Mouse (Mus musculus) neural tube, embryonic 15.5 days (tissue): ENCODE measurements around the gene Mia. TPM values are rescaled to one million over a fixed set of nuclear protein-coding genes. Genes with fewer than 3 reads are reported as not detected.

ENCODE experiments used
- ATAC-seq: fragments of 200-750 bp; cut with Nextera tagmentation; 2 replicates; pipeline ENCODE4 v1.8.0; 2017; ENCODE audit warnings: mild to moderate bottlenecking, moderate TSS enrichment, moderate library complexity; ENCODE audit not compliant: low FRiP score
- H3K27ac ChIP-seq: fragments of 300-500 bp; sonication (generic); replicated peaks from 2 replicates; pipeline ENCODE4 v1.5.1; 2015; ENCODE audit warnings: mild to moderate bottlenecking, inconsistent platforms
- H3K27me3 ChIP-seq: fragments of 300-500 bp; sonication (generic); replicated peaks from 2 replicates; pipeline ENCODE4 v1.6.1; 2015; ENCODE audit warnings: inconsistent platforms
- H3K36me3 ChIP-seq: fragments of 300-500 bp; sonication (generic); 2 replicates; pipeline ENCODE4 v1.6.1; 2015; ENCODE audit warnings: inconsistent platforms
- H3K4me1 ChIP-seq: fragments of 300-500 bp; sonication (generic); 2 replicates; pipeline ENCODE4 v1.6.1; 2015; ENCODE audit warnings: inconsistent platforms
- H3K4me2 ChIP-seq: fragments of 300-500 bp; sonication (generic); 2 replicates; pipeline ENCODE4 v1.6.1; 2015; ENCODE audit warnings: inconsistent platforms, mild to moderate bottlenecking, moderate library complexity
- H3K4me3 ChIP-seq: fragments of 300-500 bp; sonication (generic); replicated peaks from 2 replicates; pipeline ENCODE4 v1.5.1; 2015; ENCODE audit warnings: mild to moderate bottlenecking, inconsistent platforms
- H3K9ac ChIP-seq: fragments of 300-500 bp; sonication (generic); replicated peaks from 2 replicates; pipeline ENCODE4 v1.6.1; 2015; ENCODE audit warnings: mild to moderate bottlenecking, inconsistent platforms
- H3K9me3 ChIP-seq: fragments of 300-500 bp; sonication (generic); replicated peaks from 2 replicates; pipeline ENCODE4 v1.6.1; 2016; ENCODE audit warnings: inconsistent platforms
- WGBS: fragments of 180-500 bp; shearing (Covaris S2); methylation state at CpG from one replicate; pipeline ENCODE4 v1.1.7; 2015; ENCODE audit warnings: mixed read lengths; 5-methylcytosine and 5-hydroxymethylcytosine counted together
- polyA plus RNA-seq: library from polyadenylated mRNA; unstranded; fragments of >200 nt; fragmentation: Nextera tagmentation; extraction: Ambion mirVana; gene quantifications from 2 replicates; pipeline ENCODE4 v1.2.1, GENCODE M21; 2015

The Mia gene
- polyA plus RNA-seq, 1 experiment from 2014 or later: 28.6 TPM

- ATAC-seq: peak; percentile 68
- Histone ChIP-seq H3K27me3 (no peaks in the 10 kb centered on the region), H3K36me3 (peaks cover 15% of the 10 kb centered on the region; the same call in 1 of the 2 replicates), H3K9me3 (no peaks in the 10 kb centered on the region), H3K4me1 (peaks cover 55% of the 10 kb centered on the region), H3K9ac (peak overlapping the region; percentile 84), H3K4me2 (peak overlapping the region; percentile 88), H3K27ac (peak overlapping the region; percentile 99), H3K4me3 (peak overlapping the region; percentile 75)
- WGBS: 1% methylated on average over 35 of the region's 43 CpGs
Measured at GRCm38 (mm10) chr7:27166229-27166613, 14.7 kb downstream of the Mia start.

GRCm38 (mm10) chr7:27165696-27166095 is 15.3 kb downstream of the Mia start:
- H3K4me3 ChIP-seq: peak overlapping the region; percentile 75
- H3K27me3 ChIP-seq: no peaks in the 10 kb centered on the region
- peaks cover 60% of the 10 kb centered on the region for H3K4me1 ChIP-seq
- peak overlapping the region; percentile 84 for H3K9ac ChIP-seq
- no peak for ATAC-seq
- H3K4me2 ChIP-seq: peak overlapping the region; percentile 88
- H3K9me3 ChIP-seq: no peaks in the 10 kb centered on the region
- peaks cover 10% of the 10 kb centered on the region; the same call in 1 of the 2 replicates for H3K36me3 ChIP-seq
- peak overlapping the region; percentile 99 for H3K27ac ChIP-seq
- 1% methylated on average over 8 of the region's 8 CpGs for WGBS

- H3K4me2 ChIP-seq: peak overlapping the region; percentile 88
- peaks cover 5% of the 10 kb centered on the region; the same call in 1 of the 2 replicates for H3K36me3 ChIP-seq
- H3K9me3 ChIP-seq: no peaks in the 10 kb centered on the region
- no peaks in the 10 kb centered on the region for H3K27me3 ChIP-seq
- H3K9ac ChIP-seq: peak overlapping the region; percentile 84
- 66% methylated on average over 23 of the region's 23 CpGs for WGBS
- H3K4me3 ChIP-seq: peak overlapping the region; percentile 75
- ATAC-seq: no peak
- H3K27ac ChIP-seq: peak overlapping the region; percentile 99; the same call in 1 of the 2 replicates
- H3K4me1 ChIP-seq: peaks cover 66% of the 10 kb centered on the region
Measured at GRCm38 (mm10) chr7:27165007-27165655, 15.8 kb downstream of the Mia start.

- H3K4me2 ChIP-seq: peak overlapping the region; percentile 88
- H3K27me3 ChIP-seq: no peaks in the 10 kb centered on the region
- 84% methylated on average over 33 of the region's 33 CpGs for WGBS
- peak overlapping the region; percentile 75 for H3K4me3 ChIP-seq
- H3K36me3 ChIP-seq: peaks cover 9% of the 10 kb centered on the region; the same call in 1 of the 2 replicates
- no peaks in the 10 kb centered on the region for H3K9me3 ChIP-seq
- H3K9ac ChIP-seq: peak overlapping the region; percentile 84
- ATAC-seq: no peak
- peaks cover 72% of the 10 kb centered on the region for H3K4me1 ChIP-seq
- H3K27ac ChIP-seq: no peak overlapping the region
Measured at GRCm38 (mm10) chr7:27164112-27164947, 16.6 kb downstream of the Mia start.

- Histone ChIP-seq H3K9me3 (no peaks in the 10 kb centered on the region), H3K4me3 (peak overlapping the region; percentile 75), H3K27me3 (no peaks in the 10 kb centered on the region), H3K36me3 (peaks cover 17% of the 10 kb centered on the region), H3K27ac (no peak overlapping the region), H3K4me1 (peaks cover 72% of the 10 kb centered on the region), H3K9ac (peak overlapping the region; percentile 47), H3K4me2 (peak overlapping the region; percentile 88)
- ATAC-seq: no peak
- 76% methylated on average over 5 of the region's 5 CpGs for WGBS
Measured at GRCm38 (mm10) chr7:27163450-27163805, 17.5 kb downstream of the Mia start.

GRCm38 (mm10) chr7:27162780-27163449 is 18.0 kb downstream of the Mia start:
- H3K27me3 ChIP-seq: no peaks in the 10 kb centered on the region
- 81% methylated on average over 5 of the region's 5 CpGs for WGBS
- peak overlapping the region; percentile 47 for H3K9ac ChIP-seq
- H3K4me2 ChIP-seq: peak overlapping the region; percentile 88
- no peak for ATAC-seq
- peaks cover 22% of the 10 kb centered on the region for H3K36me3 ChIP-seq
- H3K9me3 ChIP-seq: no peaks in the 10 kb centered on the region
- no peak overlapping the region for H3K27ac ChIP-seq
- peak overlapping the region; percentile 75; the same call in 1 of the 2 replicates for H3K4me3 ChIP-seq
- H3K4me1 ChIP-seq: peaks cover 72% of the 10 kb centered on the region

- no peak overlapping the region; the same call in 1 of the 2 replicates for H3K4me2 ChIP-seq
- no peak overlapping the region for H3K9ac ChIP-seq
- no peaks in the 10 kb centered on the region for H3K9me3 ChIP-seq
- H3K36me3 ChIP-seq: peaks cover 30% of the 10 kb centered on the region
- H3K4me1 ChIP-seq: peaks cover 64% of the 10 kb centered on the region
- H3K4me3 ChIP-seq: no peak overlapping the region
- H3K27ac ChIP-seq: no peak overlapping the region
- no peaks in the 10 kb centered on the region for H3K27me3 ChIP-seq
- WGBS: 89% methylated on average over 4 of the region's 4 CpGs
- no peak for ATAC-seq
Measured at GRCm38 (mm10) chr7:27161744-27162143, 19.2 kb downstream of the Mia start.

DNA sequence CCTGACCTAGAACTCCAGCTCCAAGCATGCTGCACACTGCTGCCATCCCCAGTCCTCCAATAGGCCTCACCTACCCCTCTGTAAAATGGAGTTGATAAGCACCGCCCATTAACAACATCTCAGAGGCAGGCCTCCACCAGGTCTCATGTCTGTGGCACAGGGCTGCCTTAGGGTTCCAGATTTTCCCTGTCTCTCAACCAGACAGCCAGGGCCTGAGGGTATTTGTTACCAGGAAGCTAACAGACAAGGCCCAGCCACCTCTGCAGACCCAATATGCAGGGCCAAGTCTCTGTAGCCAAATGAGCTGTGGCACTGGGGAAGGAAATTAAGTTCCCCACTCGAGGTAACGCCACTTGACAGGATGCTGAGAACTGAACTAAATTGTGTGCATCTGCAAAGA is 20.0 kb downstream of the Mia start:
- 96% methylated on average over 3 of the region's 3 CpGs for WGBS
- ATAC-seq: no peak

GRCm38 (mm10) chr7:27159882-27160281 is 21.1 kb downstream of the Mia start:
- H3K9ac ChIP-seq: no peak overlapping the region
- 0 out of 2 replicates have a peak overlapping the region, but pooled peaks have one; percentile 18 for H3K27ac ChIP-seq
- 10% methylated on average over 8 of the region's 8 CpGs for WGBS
- no peak overlapping the region for H3K4me3 ChIP-seq
- ATAC-seq: peak; percentile 84
- no peaks in the 10 kb centered on the region for H3K27me3 ChIP-seq
- peaks cover 30% of the 10 kb centered on the region for H3K36me3 ChIP-seq
- no peaks in the 10 kb centered on the region for H3K9me3 ChIP-seq
- H3K4me2 ChIP-seq: peak overlapping the region; percentile 13; the same call in 1 of the 2 replicates
- H3K4me1 ChIP-seq: peaks cover 54% of the 10 kb centered on the region

More for the DNA sequence above, 20.0 kb downstream of the Mia start:
- H3K9me3 ChIP-seq: no peaks in the 10 kb centered on the region
- H3K4me3 ChIP-seq: no peak overlapping the region
- peaks cover 64% of the 10 kb centered on the region for H3K4me1 ChIP-seq
- H3K36me3 ChIP-seq: peaks cover 30% of the 10 kb centered on the region
- H3K4me2 ChIP-seq: no peak overlapping the region
- H3K27me3 ChIP-seq: no peaks in the 10 kb centered on the region
- H3K9ac ChIP-seq: no peak overlapping the region
- H3K27ac ChIP-seq: no peak overlapping the region

DNA sequence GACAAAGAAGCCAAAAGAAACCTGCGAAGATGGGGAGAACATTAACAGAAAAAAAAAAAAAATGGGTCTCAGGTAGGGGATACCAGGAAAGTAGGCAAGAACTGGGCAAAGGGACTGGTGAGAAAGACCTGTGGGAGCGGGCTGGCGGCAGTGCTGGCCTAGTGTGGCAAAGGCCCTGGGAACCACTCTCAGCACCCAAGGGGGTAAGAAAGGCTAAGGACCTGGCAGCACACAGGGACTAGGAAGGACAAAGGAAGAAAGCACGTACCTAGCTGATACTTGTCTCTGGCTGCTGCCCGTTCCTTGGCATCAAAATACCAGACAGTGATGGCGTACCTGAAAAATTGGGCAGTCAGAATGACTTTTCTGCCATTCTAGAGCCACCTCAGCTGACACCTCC is 21.7 kb downstream of the Mia start:
- ATAC-seq: no peak
- Histone ChIP-seq H3K4me2 (no peak overlapping the region), H3K4me1 (peaks cover 48% of the 10 kb centered on the region), H3K27ac (no peak overlapping the region), H3K36me3 (peaks cover 30% of the 10 kb centered on the region), H3K4me3 (no peak overlapping the region), H3K9ac (no peak overlapping the region), H3K9me3 (no peaks in the 10 kb centered on the region), H3K27me3 (no peaks in the 10 kb centered on the region)
- WGBS: 95% methylated on average over 6 of the region's 6 CpGs

DNA sequence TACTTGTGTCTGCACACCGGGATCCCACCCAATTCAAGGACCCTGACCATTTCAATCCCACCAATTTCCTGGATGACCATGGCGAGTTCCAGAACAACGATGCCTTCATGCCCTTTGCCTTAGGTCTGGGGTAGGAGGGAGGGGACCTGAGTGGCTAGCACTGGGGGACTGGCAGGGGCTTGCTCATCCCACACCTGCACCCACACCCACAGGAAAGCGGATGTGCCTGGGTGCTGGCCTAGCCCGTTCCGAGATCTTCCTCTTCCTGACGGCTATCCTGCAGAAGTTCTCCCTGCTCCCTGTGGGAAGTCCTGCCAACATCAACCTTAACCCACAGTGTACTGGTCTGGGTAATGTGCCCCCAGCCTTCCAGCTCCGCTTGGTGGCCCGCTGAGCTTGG is 22.8 kb downstream of the Mia start:
- 95% methylated on average over 9 of the region's 9 CpGs for WGBS
- Histone ChIP-seq H3K9me3 (no peaks in the 10 kb centered on the region), H3K27ac (no peak overlapping the region), H3K27me3 (no peaks in the 10 kb centered on the region), H3K9ac (no peak overlapping the region), H3K4me1 (peaks cover 37% of the 10 kb centered on the region), H3K36me3 (peaks cover 30% of the 10 kb centered on the region), H3K4me2 (no peak overlapping the region), H3K4me3 (no peak overlapping the region)
- ATAC-seq: no peak
